ENCODE assay signal across 8 mouse cellular contexts in the genomic region with DNA sequence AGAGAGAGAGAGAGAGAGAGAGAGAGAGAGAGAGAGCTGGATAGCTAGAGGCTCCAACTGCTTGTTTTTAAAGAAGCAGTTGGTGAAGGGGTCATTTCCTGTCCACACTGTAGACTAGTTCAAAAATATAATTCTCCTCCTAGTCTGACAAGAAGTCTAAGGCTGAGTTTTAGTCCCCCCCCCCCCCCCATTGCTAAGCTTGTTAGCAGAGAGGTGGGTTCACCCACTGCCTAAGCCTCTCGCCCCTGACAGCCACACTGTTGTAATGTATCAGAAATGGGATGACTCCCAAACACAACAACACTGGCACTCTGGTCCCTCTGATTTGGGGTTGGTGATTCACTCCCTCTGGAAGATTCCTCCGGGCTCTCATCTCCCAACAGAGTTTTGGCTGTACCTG. TPM values are rescaled to one million over a fixed set of nuclear protein-coding genes. Genes with fewer than 3 reads are reported as not detected.
DNase-seq lines count a peak whose midpoint lies in the region; ATAC-seq and TF ChIP-seq lines count a peak whose summit lies in the region.

No protein-coding gene starts in this region.

- no peak overlapping the region for H3K4me3 ChIP-seq in kidney, adult 2 months (ENCODE audit: insufficient read depth, low read depth, low read length)
- 0 out of 2 replicates have a peak overlapping the region, but pooled peaks have one; percentile 21 for H3K4me3 ChIP-seq in embryonic fibroblast, embryonic 13.5 days (ENCODE audit: insufficient read depth, low read length)
- peak overlapping the region; percentile 50; the same call in 1 of the 2 replicates for H3K4me3 ChIP-seq in intestine, embryonic 16.5 days (ENCODE audit: low read length)
- H3K4me3 ChIP-seq in neural tube, embryonic 14.5 days (ENCODE audit: low read depth, low read length) = no peak overlapping the region

- no peak overlapping the region for H3K27ac ChIP-seq in kidney, adult 2 months (ENCODE audit: insufficient read depth, low read depth, low read length)
- H3K27ac ChIP-seq in embryonic fibroblast, embryonic 13.5 days (ENCODE audit: insufficient read depth, low read length) = no peak overlapping the region
- H3K27ac ChIP-seq in intestine, embryonic 16.5 days (ENCODE audit: low read length) = no peak overlapping the region; the same call in 1 of the 2 replicates
- H3K27ac ChIP-seq in neural tube, embryonic 14.5 days (ENCODE audit: low read depth, low read length) = no peak overlapping the region

- no peaks in the 10 kb centered on the region for H3K4me1 ChIP-seq in kidney, adult 2 months (ENCODE audit: control insufficient read depth, insufficient read depth, low read length)
- H3K4me1 ChIP-seq in embryonic fibroblast, embryonic 13.5 days (ENCODE audit: control insufficient read depth, insufficient read depth, low read length) = no peaks in the 10 kb centered on the region
- peaks cover 10% of the 10 kb centered on the region; the same call in 1 of the 2 replicates for H3K4me1 ChIP-seq in intestine, embryonic 16.5 days (ENCODE audit: control insufficient read depth, insufficient read depth, low read length)
- H3K4me1 ChIP-seq in neural tube, embryonic 14.5 days (ENCODE audit: control insufficient read depth, insufficient read depth, low read length) = peaks cover 3% of the 10 kb centered on the region; the same call in 1 of the 2 replicates

- peak overlapping the region; percentile 58; the same call in 1 of the 2 replicates for H3K4me2 ChIP-seq in intestine, embryonic 16.5 days (ENCODE audit: low read depth, low read length)
- H3K4me2 ChIP-seq in neural tube, embryonic 14.5 days (ENCODE audit: low read depth, low read length) = peak overlapping the region; percentile 55

- H3K27me3 ChIP-seq in kidney, adult 2 months (replicated peaks; ENCODE audit: control insufficient read depth, insufficient read depth, low read length) = no peaks in the 10 kb centered on the region
- H3K27me3 ChIP-seq in intestine, embryonic 16.5 days (replicated peaks; ENCODE audit: control insufficient read depth, insufficient read depth, low read length) = no peaks in the 10 kb centered on the region
- 0 out of 2 replicates have a peak, but pooled peaks cover 2% of the 10 kb centered on the region for H3K27me3 ChIP-seq in neural tube, embryonic 14.5 days (ENCODE audit: control insufficient read depth, insufficient read depth, low read length)

- peak; percentile 17 for DNase-seq in kidney, adult 2 months
- no peak for DNase-seq in kidney, postnatal 36 days
- no peak for DNase-seq in cerebellum, adult 8-10 months
- no peak for DNase-seq in cerebellum, postnatal 10 days
- no peak for DNase-seq in frontal cortex, postnatal 25 days (ENCODE audit: low spot score in 2 of 2)

- TF ChIP-seq POLR2A in kidney, adult 2 months (IDR thresholded peaks at IDR 0.05; ENCODE audit: low read depth, low read length) = no peak
- TF ChIP-seq POLR2A in embryonic fibroblast, embryonic 13.5 days (IDR thresholded peaks at IDR 0.05; ENCODE audit: low read depth, low read length) = no peak

- no peaks in the 10 kb centered on the region for H3K9me3 ChIP-seq in intestine, embryonic 16.5 days (ENCODE audit: control insufficient read depth, low read length)
- no peaks in the 10 kb centered on the region for H3K9me3 ChIP-seq in neural tube, embryonic 14.5 days (ENCODE audit: control insufficient read depth, low read length)

- peak; percentile 63 for ATAC-seq in intestine, embryonic 16.5 days
- ATAC-seq in neural tube, embryonic 14.5 days (ENCODE audit: low read depth) = peak; percentile 53

- 25% methylated on average over 2 of the region's 2 CpGs for WGBS in kidney, adult 2 months
- WGBS in intestine, embryonic 16.5 days = 22% methylated on average over 2 of the region's 2 CpGs
- 12% methylated on average over 2 of the region's 2 CpGs for WGBS in neural tube, embryonic 14.5 days

- no peak overlapping the region for H3K9ac ChIP-seq in intestine, embryonic 16.5 days (ENCODE audit: low read depth, low read length)
- H3K9ac ChIP-seq in neural tube, embryonic 14.5 days (replicated peaks; ENCODE audit: low read depth, low read length) = no peak overlapping the region

- no peaks in the 10 kb centered on the region for H3K36me3 ChIP-seq in kidney, adult 2 months (ENCODE audit: control insufficient read depth, insufficient read depth, low read length)
- H3K36me3 ChIP-seq in intestine, embryonic 16.5 days (ENCODE audit: control insufficient read depth, insufficient read depth, low read length) = no peaks in the 10 kb centered on the region
- no peaks in the 10 kb centered on the region for H3K36me3 ChIP-seq in neural tube, embryonic 14.5 days (ENCODE audit: control insufficient read depth, insufficient read depth, low read length)

- TF ChIP-seq CTCF in kidney, adult 2 months (conservative IDR thresholded peaks at IDR 0.05; ENCODE audit: insufficient read depth, insufficient read length, low read depth, low read length) = no peak
- TF ChIP-seq CTCF in embryonic fibroblast, embryonic 13.5 days (IDR thresholded peaks at IDR 0.05; ENCODE audit: borderline replicate concordance, insufficient read depth, low read length) = no peak

RNA-seq across cellular contexts. Expression of gene Ldb2, which starts 0.4 kb away (rescaled TPM):
- polyA plus RNA-seq in kidney, adult 2 months (2012; rRNA removed) = 37.7 and 55.0 TPM in 2 replicates
- polyA plus RNA-seq in embryonic fibroblast, embryonic 13.5 days (2011; ENCODE audit: insufficient read length, low read depth, missing spikeins) = 18.4 and 43.4 TPM in 2 replicates
- polyA plus RNA-seq in intestine, embryonic 16.5 days (2015; fragmentation: Nextera tagmentation; extraction: Ambion mirVana) = 31.0 and 35.9 TPM in 2 replicates
- polyA plus RNA-seq in neural tube, embryonic 14.5 days (2014; fragmentation: Nextera tagmentation; extraction: Ambion mirVana) = 63.5 and 67.6 TPM in 2 replicates

Comparison
In these comparisons a context has a peak if more than half of its experiments do, and no peak if none do; other contexts are left out.
1. H3K4me3 ChIP-seq: peak in embryonic fibroblast, embryonic 13.5 days (single experiment) and intestine, embryonic 16.5 days (single experiment); none in kidney, adult 2 months (single experiment) and neural tube, embryonic 14.5 days (single experiment).